Mouse (Mus musculus): ENCODE results near the gene Zkscan4.

The Zkscan4 gene

DNA sequence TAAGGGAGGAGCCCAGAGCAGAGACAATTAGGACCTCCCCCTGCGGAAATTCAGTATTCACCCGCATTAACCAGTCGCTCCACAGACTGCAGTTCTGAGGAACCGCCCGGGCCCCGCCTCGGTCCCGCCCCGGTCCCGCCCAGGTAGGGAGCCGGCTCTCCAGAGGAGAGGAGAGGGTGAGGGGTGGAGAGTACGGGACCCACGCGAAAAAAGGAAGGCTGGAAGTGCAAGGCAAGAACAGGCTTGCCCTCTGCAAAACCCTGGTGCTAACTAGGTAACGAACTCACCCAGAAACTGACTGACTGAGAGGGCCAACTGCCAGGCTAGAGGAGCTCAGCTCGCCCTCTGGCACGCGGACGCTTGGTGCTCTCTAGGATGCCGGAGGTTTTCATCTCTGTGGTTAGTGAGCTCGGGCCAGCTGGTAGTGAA is 27.5 kb downstream of the Zkscan4 start:
- DNase-seq (ENCODE audit: low spot score in 2 of 2), result peak; percentile 82

DNA sequence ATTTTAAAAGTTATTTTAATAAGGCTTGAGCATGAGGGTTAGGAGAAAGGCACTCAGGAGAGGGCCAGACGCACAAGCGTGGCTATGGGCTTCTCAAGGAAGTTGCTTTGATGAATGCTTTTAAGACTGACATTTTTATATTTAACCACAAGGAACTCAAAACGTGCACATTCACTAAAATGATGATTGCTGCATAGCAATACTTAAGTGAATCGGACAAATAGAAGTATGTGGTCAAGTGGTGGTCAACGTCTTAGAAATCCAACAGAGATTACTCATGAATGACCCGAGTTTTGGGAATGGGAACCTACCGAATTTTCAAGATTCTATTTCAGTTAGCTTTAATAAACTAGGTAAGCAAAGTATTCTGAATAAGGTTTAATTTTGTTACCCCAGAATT is 51.4 kb downstream of the Zkscan4 start:
- no peak for DNase-seq (ENCODE audit: low spot score in 2 of 2)

GRCm38 (mm10) chr13:21530781-21531201 is 52.1 kb downstream of the Zkscan4 start, which contains the start of gene Zkscan8:
Gene Zkscan8 (minus strand): TSS chr13:21531120.
- peak; percentile 88 to 89 for DNase-seq (ENCODE audit: low spot score in 2 of 2)
